Mouse (Mus musculus) heart, embryonic 11.5 days (tissue): ENCODE measurements at regions not wholly inside any gene's neighbourhood (a gene's known extent, or its start where the extent isn't known, plus 50 kb on each side); places are given as distances from the start of the nearest gene placed in this dataset.

Source experiments
- ATAC-seq: fragments of 200-750 bp; cut with Nextera tagmentation; replicated peaks from 2 replicates; pipeline ENCODE4 v1.8.0; 2017; ENCODE audit warnings: moderate library complexity; ENCODE audit not compliant: insufficient number of reproducible peaks, low FRiP score, low TSS enrichment
- H3K27ac ChIP-seq: fragments of 300-500 bp; sonication (generic); 2 replicates; pipeline ENCODE4 v1.5.1; 2014; ENCODE audit warnings: mild to moderate bottlenecking, low read depth, low read length
- H3K27me3 ChIP-seq: fragments of 300-500 bp; sonication (generic); 2 replicates; pipeline ENCODE4 v1.6.1; 2014; ENCODE audit warnings: mild to moderate bottlenecking, low read length, mixed read lengths; ENCODE audit not compliant: control insufficient read depth, insufficient read depth
- H3K36me3 ChIP-seq: fragments of 300-500 bp; sonication (generic); 2 replicates; pipeline ENCODE4 v1.6.1; 2014; ENCODE audit warnings: mild to moderate bottlenecking, low read length, moderate library complexity, mixed read lengths; ENCODE audit not compliant: control insufficient read depth, insufficient read depth
- H3K4me1 ChIP-seq: fragments of 300-500 bp; sonication (generic); 2 replicates; pipeline ENCODE4 v1.6.1; 2014; ENCODE audit warnings: low read length; ENCODE audit not compliant: control insufficient read depth, insufficient read depth
- H3K4me2 ChIP-seq: fragments of 300-500 bp; sonication (generic); 2 replicates; pipeline ENCODE4 v1.6.1; 2014; ENCODE audit warnings: mild to moderate bottlenecking, moderate library complexity
- H3K4me3 ChIP-seq: fragments of 300-500 bp; sonication (generic); 2 replicates; pipeline ENCODE4 v1.5.1; 2014; ENCODE audit warnings: low read depth, low read length
- H3K9ac ChIP-seq: fragments of 300-500 bp; sonication (generic); 2 replicates; pipeline ENCODE4 v1.6.1; 2014; ENCODE audit warnings: mild to moderate bottlenecking, low read depth, low read length, moderate library complexity
- H3K9me3 ChIP-seq: fragments of 300-500 bp; sonication (generic); replicated peaks from 2 replicates; pipeline ENCODE4 v1.6.1; 2016; ENCODE audit warnings: low read length; ENCODE audit not compliant: control insufficient read depth
- WGBS: fragments of 180-500 bp; shearing (Covaris S2); extraction: QIAGEN DNeasy Blood & Tissue Kit; methylation state at CpG from one replicate; pipeline ENCODE4 v1.1.7; 2014; ENCODE audit not compliant: insufficient replicate concordance; 5-methylcytosine and 5-hydroxymethylcytosine counted together

DNA sequence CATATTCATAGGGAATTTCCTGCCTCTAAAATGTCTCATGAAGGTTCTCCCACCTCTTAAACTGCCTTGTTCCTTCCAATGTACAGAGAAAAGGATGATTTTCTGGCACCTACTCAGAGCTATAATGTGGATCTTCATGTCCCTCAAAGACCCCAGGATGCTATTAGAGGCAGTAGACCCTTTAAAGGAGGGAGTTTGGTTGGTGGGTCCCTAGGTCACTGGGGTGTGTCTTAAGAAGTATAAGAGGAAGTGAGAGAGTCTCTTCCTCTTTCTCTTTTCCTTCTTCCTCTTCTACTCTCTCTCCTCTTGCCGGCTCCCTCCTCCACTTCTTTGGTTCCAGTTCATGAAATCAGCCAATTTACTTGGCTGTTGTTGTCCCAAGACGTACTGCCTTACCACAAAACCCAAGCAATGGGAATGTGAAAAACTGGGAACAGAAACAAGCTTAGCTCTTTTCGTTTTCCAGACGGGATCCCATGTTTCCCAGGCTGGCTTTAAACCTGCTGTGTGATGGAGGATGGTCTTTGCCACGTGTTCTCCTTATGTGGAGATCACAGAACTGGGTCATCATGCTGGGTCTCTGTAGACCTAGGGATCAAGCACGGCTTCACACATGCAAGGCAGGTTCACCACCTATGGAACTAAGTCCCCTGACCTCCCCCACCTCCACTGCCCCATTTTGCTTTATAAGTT, 74.9 kb downstream of the Kctd12 start:
- Histone ChIP-seq H3K9ac (no peak overlapping the region), H3K36me3 (no peaks in the 10 kb centered on the region), H3K4me1 (0 out of 2 replicates have a peak, but pooled peaks cover 3% of the 10 kb centered on the region), H3K4me2 (no peak overlapping the region), H3K9me3 (no peaks in the 10 kb centered on the region), H3K4me3 (no peak overlapping the region), H3K27me3 (no peaks in the 10 kb centered on the region), H3K27ac (no peak overlapping the region)
- ATAC-seq: no peak
- 73% methylated on average over 6 of the region's 6 CpGs for WGBS

DNA sequence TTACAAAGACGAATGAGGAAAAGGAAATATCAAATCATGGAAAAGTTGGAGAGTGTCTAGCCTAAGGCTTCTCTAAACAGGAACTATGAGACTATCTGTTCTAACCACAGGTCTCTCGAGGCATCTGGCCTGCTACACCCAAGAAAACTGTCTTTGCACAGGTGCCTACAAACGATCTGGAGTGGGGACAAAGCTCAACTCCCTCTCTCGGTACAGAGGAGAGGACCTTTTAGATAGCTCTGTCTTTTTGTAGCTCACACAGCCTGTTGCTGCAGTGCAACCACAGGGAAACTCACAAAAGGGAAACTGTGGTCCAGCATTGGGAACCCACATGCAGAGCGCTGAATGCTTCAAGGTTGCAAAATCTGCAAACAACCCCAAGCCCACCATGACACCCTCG, 75.6 kb downstream of the Kctd12 start:
- Histone ChIP-seq H3K9ac (no peak overlapping the region), H3K4me1 (0 out of 2 replicates have a peak, but pooled peaks cover 3% of the 10 kb centered on the region), H3K4me2 (no peak overlapping the region), H3K27ac (no peak overlapping the region), H3K36me3 (no peaks in the 10 kb centered on the region), H3K4me3 (no peak overlapping the region), H3K27me3 (no peaks in the 10 kb centered on the region), H3K9me3 (no peaks in the 10 kb centered on the region)
- no peak for ATAC-seq
- 63% methylated on average over 6 of the region's 6 CpGs for WGBS

DNA sequence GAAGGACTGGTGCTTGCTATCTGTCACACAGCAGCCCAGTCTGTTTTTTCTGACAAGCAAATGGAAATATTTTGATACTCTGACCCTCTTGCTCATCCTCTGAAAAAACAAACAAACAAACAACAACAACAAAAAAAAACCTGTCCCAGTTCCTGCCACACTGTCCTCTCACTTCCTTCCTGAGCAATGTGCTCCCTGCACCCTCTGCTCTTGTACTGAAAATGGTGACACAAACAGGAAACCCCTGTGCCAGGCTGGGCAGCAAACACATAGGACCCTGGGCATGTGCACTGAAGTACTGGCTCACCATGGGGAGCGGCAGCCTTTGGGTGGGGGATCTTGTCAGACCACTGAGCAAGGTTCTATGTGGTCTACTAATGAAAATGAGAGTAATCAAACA, 76.2 kb downstream of the Kctd12 start:
- Histone ChIP-seq H3K9ac (no peak overlapping the region), H3K27ac (no peak overlapping the region)

DNA sequence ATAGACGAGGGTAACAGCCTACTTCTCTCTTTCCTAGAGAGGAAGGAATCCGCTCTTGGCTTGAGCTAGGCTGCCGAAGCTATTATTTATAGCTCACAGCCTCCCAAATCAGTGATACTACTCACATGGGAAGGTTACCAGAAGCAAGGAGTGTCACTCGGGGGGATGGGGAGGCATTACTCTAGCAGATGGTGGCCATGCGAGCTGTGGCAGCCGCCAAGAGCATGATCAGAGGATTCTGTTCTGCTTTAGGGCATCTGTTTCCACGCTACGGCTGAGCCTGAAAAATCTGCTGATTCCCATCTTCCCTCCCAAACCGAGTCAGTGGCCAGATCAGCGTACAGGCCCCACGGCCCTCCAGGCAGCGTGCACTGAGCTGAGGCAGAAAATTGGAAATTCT, 79.5 kb downstream of the Kctd12 start:
- Histone ChIP-seq H3K27ac (peak overlapping the region; percentile 47; the same call in 1 of the 2 replicates), H3K9me3 (no peaks in the 10 kb centered on the region), H3K36me3 (no peaks in the 10 kb centered on the region), H3K4me3 (no peak overlapping the region), H3K4me1 (0 out of 2 replicates have a peak, but pooled peaks cover 3% of the 10 kb centered on the region), H3K27me3 (no peaks in the 10 kb centered on the region), H3K4me2 (peak overlapping the region; percentile 27), H3K9ac (no peak overlapping the region)
- no peak for ATAC-seq
- WGBS: 36% methylated on average over 12 of the region's 12 CpGs

More for the DNA sequence above, 76.2 kb downstream of the Kctd12 start:
- H3K27me3 ChIP-seq: no peaks in the 10 kb centered on the region
- no peak for ATAC-seq
- H3K36me3 ChIP-seq: no peaks in the 10 kb centered on the region
- WGBS: 71% methylated on average over 1 of the region's 1 CpGs
- no peak overlapping the region for H3K4me3 ChIP-seq
- H3K4me1 ChIP-seq: 0 out of 2 replicates have a peak, but pooled peaks cover 3% of the 10 kb centered on the region
- H3K9me3 ChIP-seq: no peaks in the 10 kb centered on the region
- no peak overlapping the region for H3K4me2 ChIP-seq

DNA sequence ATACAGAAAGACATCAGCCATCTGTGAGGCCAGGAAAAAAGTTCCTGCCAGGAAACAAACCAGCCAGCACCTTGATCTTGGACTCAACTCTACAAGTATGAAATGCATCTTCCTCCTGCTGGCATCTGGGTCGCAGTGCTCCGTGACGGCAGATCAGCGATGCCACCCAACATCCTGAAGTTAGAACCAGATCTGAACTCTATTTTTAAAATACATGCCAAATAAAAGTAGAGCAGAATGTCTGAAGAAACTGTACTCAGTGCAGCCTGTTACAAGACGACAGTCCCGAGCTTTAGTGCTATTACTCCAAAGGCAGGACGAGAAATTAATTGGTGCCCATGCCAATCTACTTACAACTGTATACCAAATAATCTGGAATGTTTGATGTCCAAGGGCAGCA, 80.2 kb downstream of the Kctd12 start:
- H3K27me3 ChIP-seq: no peaks in the 10 kb centered on the region
- no peak for ATAC-seq
- H3K27ac ChIP-seq: no peak overlapping the region
- H3K9ac ChIP-seq: no peak overlapping the region
- H3K36me3 ChIP-seq: no peaks in the 10 kb centered on the region
- no peaks in the 10 kb centered on the region for H3K9me3 ChIP-seq
- 0 out of 2 replicates have a peak, but pooled peaks cover 3% of the 10 kb centered on the region for H3K4me1 ChIP-seq
- no peak overlapping the region for H3K4me2 ChIP-seq
- 84% methylated on average over 7 of the region's 7 CpGs for WGBS
- no peak overlapping the region for H3K4me3 ChIP-seq

DNA sequence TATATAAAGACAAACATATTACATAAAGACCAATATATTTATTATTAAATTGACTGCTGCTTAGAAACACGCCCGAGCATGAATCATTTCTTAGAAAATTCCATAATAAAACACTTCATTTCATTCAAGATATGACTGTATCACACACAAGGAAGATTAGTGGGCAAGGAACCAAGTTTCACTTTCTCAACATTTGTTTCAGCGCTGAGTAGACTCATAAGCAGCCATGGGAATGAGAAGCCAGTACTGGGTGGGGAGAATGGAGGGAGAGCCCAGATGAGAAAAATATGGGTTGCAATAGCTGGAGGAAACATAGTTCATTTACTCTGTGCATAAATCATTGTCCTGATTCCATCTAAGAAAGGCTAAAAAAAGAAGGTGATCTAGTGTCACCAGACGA, 84.0 kb downstream of the Kctd12 start:
- no peaks in the 10 kb centered on the region for H3K9me3 ChIP-seq
- no peak overlapping the region for H3K4me2 ChIP-seq
- no peak overlapping the region for H3K4me3 ChIP-seq
- H3K36me3 ChIP-seq: no peaks in the 10 kb centered on the region
- H3K27me3 ChIP-seq: no peaks in the 10 kb centered on the region
- ATAC-seq: no peak
- WGBS: 80% methylated on average over 4 of the region's 4 CpGs
- H3K27ac ChIP-seq: no peak overlapping the region
- no peak overlapping the region for H3K9ac ChIP-seq
- 0 out of 2 replicates have a peak, but pooled peaks cover 3% of the 10 kb centered on the region for H3K4me1 ChIP-seq

DNA sequence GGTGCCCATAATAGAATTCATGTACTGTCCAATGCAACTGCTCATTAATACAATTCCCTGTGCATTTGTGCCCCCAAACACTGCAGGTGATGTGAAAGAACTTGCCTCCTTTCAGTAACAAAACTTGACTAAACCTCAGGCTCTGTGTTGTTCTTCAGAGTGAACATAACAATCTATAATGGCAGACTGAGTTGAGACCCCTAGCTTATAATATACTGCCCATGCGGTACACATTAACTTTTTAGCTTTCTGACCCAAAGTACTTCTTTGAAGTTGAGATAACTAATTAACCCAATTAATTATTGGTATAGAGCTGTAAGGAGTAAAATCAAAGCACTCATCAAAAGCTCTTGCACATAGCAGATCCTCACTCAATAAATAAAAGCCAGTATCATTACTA, 85.4 kb downstream of the Kctd12 start:
- 86% methylated on average over 1 of the region's 1 CpGs for WGBS
- H3K9ac ChIP-seq: no peak overlapping the region
- no peaks in the 10 kb centered on the region for H3K9me3 ChIP-seq
- H3K4me2 ChIP-seq: no peak overlapping the region
- H3K4me1 ChIP-seq: no peaks in the 10 kb centered on the region
- no peaks in the 10 kb centered on the region for H3K27me3 ChIP-seq
- no peak overlapping the region for H3K4me3 ChIP-seq
- H3K27ac ChIP-seq: no peak overlapping the region
- ATAC-seq: no peak
- H3K36me3 ChIP-seq: no peaks in the 10 kb centered on the region

DNA sequence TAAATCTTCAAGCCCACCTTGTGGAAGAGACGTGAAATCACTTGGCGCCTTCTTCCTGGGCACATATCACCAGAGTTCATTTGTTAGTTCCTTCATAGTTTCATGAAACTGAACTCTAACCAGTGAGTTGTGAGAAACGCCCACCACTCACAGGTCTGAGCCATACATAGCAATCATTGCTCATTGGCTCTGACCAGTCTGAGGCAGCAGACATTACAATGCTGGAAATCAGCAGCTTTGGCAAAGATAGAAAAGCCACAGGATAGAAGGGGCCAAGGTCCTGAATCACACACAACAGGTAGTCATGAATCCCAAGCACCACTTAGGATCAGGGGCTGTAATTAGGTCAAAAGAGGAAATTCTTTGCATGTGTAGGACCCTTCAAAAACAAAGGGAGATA, 85.9 kb downstream of the Kctd12 start:
- no peaks in the 10 kb centered on the region for H3K4me1 ChIP-seq
- 80% methylated on average over 3 of the region's 3 CpGs for WGBS
- no peak overlapping the region for H3K4me2 ChIP-seq
- no peak overlapping the region for H3K4me3 ChIP-seq
- ATAC-seq: no peak
- no peaks in the 10 kb centered on the region for H3K36me3 ChIP-seq
- H3K9ac ChIP-seq: no peak overlapping the region
- H3K27ac ChIP-seq: no peak overlapping the region
- H3K9me3 ChIP-seq: no peaks in the 10 kb centered on the region
- H3K27me3 ChIP-seq: no peaks in the 10 kb centered on the region

DNA sequence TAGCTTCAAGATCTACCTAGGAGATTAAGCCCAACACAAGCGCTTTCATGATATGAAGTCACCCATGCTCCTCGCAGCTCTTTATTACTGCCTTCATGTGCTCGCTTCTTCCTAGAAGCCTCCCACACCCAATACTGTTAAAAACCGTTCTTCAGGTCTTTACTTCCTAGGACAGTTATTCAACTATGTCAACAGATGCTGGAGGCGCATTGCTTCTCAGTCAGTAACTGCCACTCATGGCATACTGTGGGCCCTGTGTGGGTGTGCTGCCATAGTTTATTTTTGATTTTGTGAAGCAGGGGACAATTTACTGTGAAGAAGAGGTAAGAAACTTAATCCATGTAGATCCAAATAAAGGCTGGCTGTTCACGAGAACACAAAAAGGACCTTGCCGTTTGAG, 89.2 kb downstream of the Kctd12 start:
- Histone ChIP-seq H3K9ac (no peak overlapping the region), H3K4me1 (no peaks in the 10 kb centered on the region), H3K36me3 (no peaks in the 10 kb centered on the region), H3K27ac (no peak overlapping the region), H3K4me2 (no peak overlapping the region), H3K9me3 (no peaks in the 10 kb centered on the region), H3K27me3 (no peaks in the 10 kb centered on the region), H3K4me3 (no peak overlapping the region)
- no peak for ATAC-seq
- 85% methylated on average over 7 of the region's 7 CpGs for WGBS
